Mouse (Mus musculus) liver, embryonic 16.5 days (tissue): ENCODE measurements around the gene Bfsp1. TPM values are rescaled to one million over a fixed set of nuclear protein-coding genes. Genes with fewer than 3 reads are reported as not detected.
A peak's percentile ranks its signal among the peaks of the same experiment; 100 is the strongest.

Experiments
- ATAC-seq: fragments of 200-750 bp; cut with Nextera tagmentation; 2 replicates; pipeline ENCODE4 v1.8.0; 2017; ENCODE audit warnings: low read depth, mild to moderate bottlenecking, moderate number of reproducible peaks, moderate library complexity
- H3K27ac ChIP-seq: fragments of 300-500 bp; sonication (generic); 2 replicates; pipeline ENCODE4 v1.5.1; 2014; ENCODE audit warnings: mild to moderate bottlenecking, low read length
- H3K27me3 ChIP-seq: fragments of 300-500 bp; sonication (generic); 2 replicates; pipeline ENCODE4 v1.6.1; 2014; ENCODE audit warnings: low read depth, low read length, mixed read lengths; ENCODE audit not compliant: control insufficient read depth, insufficient read depth
- H3K36me3 ChIP-seq: fragments of 300-500 bp; sonication (generic); 2 replicates; pipeline ENCODE4 v1.6.1; 2014; ENCODE audit warnings: mild to moderate bottlenecking; ENCODE audit not compliant: control insufficient read depth, insufficient read depth
- H3K4me1 ChIP-seq: fragments of 300-500 bp; sonication (generic); 2 replicates; pipeline ENCODE4 v1.6.1; 2014; ENCODE audit warnings: low read depth, low read length, mixed read lengths; ENCODE audit not compliant: control insufficient read depth
- H3K4me2 ChIP-seq: fragments of 300-500 bp; sonication (generic); 2 replicates; pipeline ENCODE4 v1.6.1; 2014; ENCODE audit warnings: low read depth, low read length, mixed read lengths
- H3K4me3 ChIP-seq: fragments of 300-500 bp; sonication (generic); 2 replicates; pipeline ENCODE4 v1.5.1; 2014; ENCODE audit warnings: low read depth, mild to moderate bottlenecking, low read length
- H3K9ac ChIP-seq: fragments of 300-500 bp; sonication (generic); 2 replicates; pipeline ENCODE4 v1.6.1; 2014; ENCODE audit warnings: low read depth, low read length
- H3K9me3 ChIP-seq: fragments of 300-500 bp; sonication (generic); replicated peaks from 2 replicates; pipeline ENCODE4 v1.6.1; 2016; ENCODE audit warnings: low read length; ENCODE audit not compliant: control insufficient read depth
- WGBS: fragments of 180-500 bp; shearing (Covaris S2); extraction: QIAGEN DNeasy Blood & Tissue Kit; methylation state at CpG from one replicate; pipeline ENCODE4 v1.1.7; 2014; ENCODE audit not compliant: insufficient replicate concordance; 5-methylcytosine and 5-hydroxymethylcytosine counted together
- polyA plus RNA-seq: library from polyadenylated mRNA; unstranded; fragments of >200 nt; fragmentation: Nextera tagmentation; extraction: Ambion mirVana; gene quantifications from 2 replicates; pipeline ENCODE4 v1.2.1, GENCODE M21; 2015

The Bfsp1 gene
- 0.11 and 0.13 TPM in 2 replicates for polyA plus RNA-seq

- peak within 1 kb of the TSS; percentile 68 for H3K4me2 ChIP-seq
- H3K9ac ChIP-seq = peak within 1 kb of the TSS; percentile 41; the same call in 1 of the 2 replicates
- no peaks in the 10 kb centered on the region for H3K9me3 ChIP-seq
- ATAC-seq = peak; percentile 68
- H3K4me3 ChIP-seq = peak within 1 kb of the TSS; percentile 50
- H3K27ac ChIP-seq = no peak within 1 kb of the TSS
- H3K27me3 ChIP-seq = peaks cover 20% of the 10 kb centered on the region
- no peaks in the 10 kb centered on the region for H3K36me3 ChIP-seq
- 5% methylated on average over 86 of the region's 86 CpGs for WGBS
- no peaks in the 10 kb centered on the region; the same call in 1 of the 2 replicates for H3K4me1 ChIP-seq
These were observed at the start of gene Bfsp1 for GRCm38 (mm10) chr2:143862484-143863231. Gene Bfsp1, minus strand, starts transcription at chr2:143863173.

- Histone ChIP-seq H3K36me3 (no peaks in the 10 kb centered on the region), H3K4me2 (no peak overlapping the region), H3K27me3 (no peaks in the 10 kb centered on the region; the same call in 1 of the 2 replicates), H3K4me3 (no peak overlapping the region), H3K9me3 (no peaks in the 10 kb centered on the region), H3K4me1 (peaks cover 19% of the 10 kb centered on the region), H3K27ac (no peak overlapping the region), H3K9ac (no peak overlapping the region)
- WGBS = 54% methylated on average over 2 of the region's 2 CpGs
- ATAC-seq = no peak
These were observed 49.2 kb upstream of the Bfsp1 start for GRCm38 (mm10) chr2:143912199-143912598.

GRCm38 (mm10) chr2:143909230-143909629, 46.3 kb upstream of the Bfsp1 start:
- Histone ChIP-seq H3K4me2 (no peak overlapping the region), H3K4me1 (peaks cover 5% of the 10 kb centered on the region), H3K27ac (no peak overlapping the region), H3K4me3 (no peak overlapping the region), H3K9me3 (no peaks in the 10 kb centered on the region), H3K36me3 (no peaks in the 10 kb centered on the region), H3K9ac (no peak overlapping the region), H3K27me3 (no peaks in the 10 kb centered on the region; the same call in 1 of the 2 replicates)
- no peak for ATAC-seq
- 78% methylated on average over 2 of the region's 2 CpGs for WGBS

GRCm38 (mm10) chr2:143904896-143905295, 41.9 kb upstream of the Bfsp1 start:
- Histone ChIP-seq H3K4me2 (no peak overlapping the region), H3K9ac (no peak overlapping the region), H3K9me3 (no peaks in the 10 kb centered on the region), H3K4me3 (no peak overlapping the region), H3K4me1 (no peaks in the 10 kb centered on the region), H3K36me3 (no peaks in the 10 kb centered on the region), H3K27ac (no peak overlapping the region), H3K27me3 (no peaks in the 10 kb centered on the region)
- WGBS = 61% methylated on average over 5 of the region's 5 CpGs
- ATAC-seq = no peak

GRCm38 (mm10) chr2:143903376-143904045, 40.5 kb upstream of the Bfsp1 start:
- Histone ChIP-seq H3K27ac (no peak overlapping the region), H3K9me3 (no peaks in the 10 kb centered on the region), H3K4me1 (no peaks in the 10 kb centered on the region), H3K36me3 (no peaks in the 10 kb centered on the region), H3K4me3 (no peak overlapping the region), H3K27me3 (no peaks in the 10 kb centered on the region), H3K4me2 (no peak overlapping the region), H3K9ac (no peak overlapping the region)
- 54% methylated on average over 9 of the region's 9 CpGs for WGBS
- no peak for ATAC-seq

GRCm38 (mm10) chr2:143900821-143901351, 37.9 kb upstream of the Bfsp1 start:
- Histone ChIP-seq H3K36me3 (no peaks in the 10 kb centered on the region), H3K4me2 (no peak overlapping the region), H3K4me3 (no peak overlapping the region), H3K9ac (no peak overlapping the region), H3K9me3 (no peaks in the 10 kb centered on the region), H3K27me3 (no peaks in the 10 kb centered on the region), H3K4me1 (no peaks in the 10 kb centered on the region), H3K27ac (no peak overlapping the region)
- no peak for ATAC-seq
- 66% methylated on average over 5 of the region's 5 CpGs for WGBS

GRCm38 (mm10) chr2:143899470-143900220, 36.7 kb upstream of the Bfsp1 start:
- no peaks in the 10 kb centered on the region for H3K27me3 ChIP-seq
- H3K27ac ChIP-seq = no peak overlapping the region
- H3K4me1 ChIP-seq = no peaks in the 10 kb centered on the region
- no peak overlapping the region for H3K4me3 ChIP-seq
- no peaks in the 10 kb centered on the region for H3K9me3 ChIP-seq
- H3K9ac ChIP-seq = no peak overlapping the region
- H3K4me2 ChIP-seq = no peak overlapping the region
- no peaks in the 10 kb centered on the region for H3K36me3 ChIP-seq
- no peak for ATAC-seq
- 53% methylated on average over 9 of the region's 9 CpGs for WGBS

GRCm38 (mm10) chr2:143891302-143892048, 28.5 kb upstream of the Bfsp1 start:
- Histone ChIP-seq H3K27me3 (no peaks in the 10 kb centered on the region), H3K4me3 (no peak overlapping the region), H3K9ac (no peak overlapping the region), H3K4me1 (no peaks in the 10 kb centered on the region; the same call in 1 of the 2 replicates), H3K4me2 (no peak overlapping the region), H3K27ac (no peak overlapping the region), H3K36me3 (no peaks in the 10 kb centered on the region), H3K9me3 (no peaks in the 10 kb centered on the region)
- ATAC-seq = no peak
- WGBS = 67% methylated on average over 10 of the region's 10 CpGs
